Mouse (Mus musculus) spleen, adult 2 months (tissue): ENCODE measurements at regions not wholly inside any gene's neighbourhood (a gene's known extent, or its start where the extent isn't known, plus 50 kb on each side); places are given as distances from the start of the nearest gene placed in this dataset.

Experiments
- CTCF ChIP-seq: fragments of 200-500 bp; IDR thresholded peaks from 2 replicates; pipeline ENCODE4 v1.5.1; 2011; ENCODE audit warnings: mild to moderate bottlenecking, inconsistent platforms; ENCODE audit not compliant: insufficient read depth, insufficient read length, insufficient replicate concordance; ENCODE audit errors: extremely low read depth
- POLR2A ChIP-seq: fragments of 200-500 bp; IDR thresholded peaks from 2 replicates; pipeline ENCODE4 v1.6.1; 2011; ENCODE audit warnings: low read depth, low read length, inconsistent platforms

DNA sequence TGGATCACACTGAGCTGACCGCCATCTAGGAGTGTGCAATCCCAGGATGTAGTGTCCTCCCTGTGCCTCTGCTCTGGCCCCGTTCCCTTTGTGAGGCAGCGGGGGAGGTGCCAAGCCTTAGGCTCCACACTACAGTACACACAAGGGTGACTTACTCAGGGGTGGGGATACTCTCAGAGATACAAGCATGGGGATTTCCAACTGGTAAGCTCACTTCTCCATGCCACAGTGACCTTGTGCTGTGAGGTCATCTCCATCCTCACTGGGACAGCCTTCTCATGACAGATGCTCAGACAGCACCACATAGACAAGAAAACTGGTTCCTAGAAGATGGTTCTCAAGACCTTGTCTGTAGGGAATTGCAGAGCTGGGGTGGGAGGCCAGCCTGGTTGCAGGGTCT, 445.6 kb downstream of the Ptpru start:
- TF ChIP-seq CTCF (no peak), POLR2A (no peak)
